Mouse (Mus musculus) adrenal gland (tissue): ENCODE measurements at regions not wholly inside any gene's neighbourhood (a gene's known extent, or its start where the extent isn't known, plus 50 kb on each side); places are given as distances from the start of the nearest gene placed in this dataset.

Experiments used
- intact Hi-C: fragments of 180-260 bp; cut with DNase I; formaldehyde crosslinking; loops from one replicate; pipeline ENCODE4 v1.15.1; 2025

GRCm38 (mm10) chrX:95291676-95292075 lies 95.0 kb upstream of the Arhgef9 start:
- intact Hi-C loops, result no loop called here

DNA sequence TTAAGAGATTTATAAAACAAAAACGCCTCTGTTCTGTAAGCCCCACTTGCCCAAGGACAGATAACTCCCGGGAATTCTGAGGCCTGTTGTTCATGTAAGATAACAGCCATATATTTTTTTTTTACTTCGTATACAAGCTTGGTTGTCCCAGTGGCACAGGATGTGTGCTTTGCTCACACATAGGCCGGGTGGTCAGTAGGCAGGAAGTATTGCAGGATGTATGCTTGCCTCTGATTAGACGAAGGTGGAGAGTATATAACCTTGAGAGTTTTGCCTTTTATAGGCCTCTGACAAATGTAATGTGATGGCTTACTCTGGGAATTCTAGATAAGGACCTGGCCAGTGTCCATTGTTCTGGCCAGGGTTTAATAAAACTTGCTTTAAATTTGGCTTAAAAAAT lies 85.4 kb upstream of the Arhgef9 start:
- intact Hi-C loops, result no loop called here

DNA sequence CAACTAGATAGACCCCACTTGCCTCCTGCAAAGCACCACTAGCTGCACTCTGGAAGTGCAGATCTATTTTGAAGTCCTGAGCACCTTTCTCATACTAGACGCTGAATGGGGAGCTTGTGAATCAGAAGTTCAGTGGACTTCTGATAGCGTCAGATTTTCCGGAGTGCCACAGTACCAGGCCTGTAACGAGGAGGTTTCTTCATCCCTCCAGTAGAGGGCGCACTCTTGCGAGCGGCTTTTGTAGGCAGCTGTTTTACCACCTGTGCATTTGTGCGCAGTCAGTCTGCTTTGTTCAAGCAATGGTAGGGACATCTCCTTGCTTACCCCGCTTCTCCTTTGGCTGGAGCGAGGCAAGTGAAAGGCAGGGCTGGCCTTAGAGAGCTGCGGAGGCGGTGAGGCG lies 56.9 kb upstream of the Arhgef9 start:
- intact Hi-C loops, result loop anchor here (5.0 to 10.0 kb wide), 2 partner anchors 104 to 481 kb away; no protein-coding TSS in a partner anchor
